Mouse (Mus musculus) olfactory bulb, adult 2 months (tissue): Measurements from ENCODE around the gene Tsacc. TPM values are rescaled to one million over a fixed set of nuclear protein-coding genes. Genes with fewer than 3 reads are reported as not detected.

Experiments
- H3K27ac ChIP-seq: fragments of 200-500 bp; 2 replicates; pipeline ENCODE4 v1.5.1; 2012; ENCODE audit warnings: low read depth, low read length; ENCODE audit not compliant: insufficient read depth
- H3K4me1 ChIP-seq: fragments of 200-500 bp; 2 replicates; pipeline ENCODE4 v1.6.1; 2012; ENCODE audit warnings: low read length; ENCODE audit not compliant: control insufficient read depth, insufficient read depth
- H3K4me3 ChIP-seq: fragments of 200-500 bp; 2 replicates; pipeline ENCODE4 v1.5.1; 2012; ENCODE audit warnings: mild to moderate bottlenecking, low read depth, low read length, moderate library complexity; ENCODE audit not compliant: insufficient read depth
- CTCF ChIP-seq: fragments of 200-500 bp; IDR thresholded peaks from 2 replicates; pipeline ENCODE4 v1.5.1; 2012; ENCODE audit warnings: low read depth, mild to moderate bottlenecking, low read length, moderate library complexity; ENCODE audit not compliant: insufficient read depth
- POLR2A ChIP-seq: fragments of 200-500 bp; IDR thresholded peaks from 2 replicates; pipeline ENCODE4 v1.6.1; 2012; ENCODE audit warnings: mild to moderate bottlenecking, low read depth, low read length, moderate library complexity; ENCODE audit not compliant: insufficient read depth
- WGBS: fragments of 180-500 bp; shearing (Covaris S2); methylation state at CpG from one replicate; pipeline ENCODE4 v1.1.7; 2018; 5-methylcytosine and 5-hydroxymethylcytosine counted together
- polyA plus RNA-seq: library from polyadenylated mRNA; stranded (reverse); fragments of >200 nt; gene quantifications from 2 replicates; pipeline ENCODE4 v1.2.4, GENCODE M21; 2012; ENCODE audit warnings: low replicate concordance; ENCODE audit not compliant: missing spikeins, insufficient read depth, insufficient read length

The Tsacc gene
- polyA plus RNA-seq, result not detected in 2 replicates

- Histone ChIP-seq H3K27ac (peak within 1 kb of the TSS; percentile 93), H3K4me3 (peak within 1 kb of the TSS; percentile 88), H3K4me1 (peaks cover 2% of the 10 kb centered on the region; the same call in 1 of the 2 replicates)
- under 1% methylated on average over 44 of the region's 44 CpGs for WGBS
- TF ChIP-seq CTCF (no peak), POLR2A (peak; percentile 55; the same call in 1 of the 2 replicates)
These were observed at the start of gene Tsacc, which contains the start of gene Cct3 for GRCm38 (mm10) chr3:88296561-88297318. Gene Tsacc, minus strand, starts transcription at chr3:88296999. Gene Cct3, plus strand, starts transcription at chr3:88297116.

- WGBS, result 46% methylated on average over 3 of the region's 3 CpGs
- TF ChIP-seq CTCF (no peak), POLR2A (no peak)
- no peak overlapping the region for H3K27ac ChIP-seq
- no peak overlapping the region for H3K4me3 ChIP-seq
- peaks cover 6% of the 10 kb centered on the region for H3K4me1 ChIP-seq
These were observed 42.2 kb upstream of the Tsacc start for GRCm38 (mm10) chr3:88339006-88339405.

- Histone ChIP-seq H3K27ac (no peak overlapping the region), H3K4me1 (peaks cover 6% of the 10 kb centered on the region), H3K4me3 (no peak overlapping the region)
- TF ChIP-seq POLR2A (no peak), CTCF (no peak)
- WGBS, result 91% methylated on average over 7 of the region's 7 CpGs
These were observed 41.5 kb upstream of the Tsacc start for GRCm38 (mm10) chr3:88338316-88338715.

GRCm38 (mm10) chr3:88337367-88338020 lies 40.7 kb upstream of the Tsacc start:
- no peak for TF ChIP-seq CTCF
- TF ChIP-seq POLR2A, result no peak
- WGBS, result 45% methylated on average over 11 of the region's 11 CpGs
- peaks cover 6% of the 10 kb centered on the region for H3K4me1 ChIP-seq
- no peak overlapping the region for H3K27ac ChIP-seq
- H3K4me3 ChIP-seq, result peak overlapping the region; percentile 30

- Histone ChIP-seq H3K4me3 (peak within 1 kb of the TSS; percentile 92), H3K27ac (peak within 1 kb of the TSS; percentile 97), H3K4me1 (peaks cover 6% of the 10 kb centered on the region)
- under 1% methylated on average over 58 of the region's 66 CpGs for WGBS
- TF ChIP-seq CTCF, result no peak
- peak; percentile 95 for TF ChIP-seq POLR2A
These were observed 39.5 kb upstream of the Tsacc start, which contains the start of the genes Tmem79 and Smg5 for GRCm38 (mm10) chr3:88336058-88337013. Gene Tmem79, minus strand, starts transcription at chr3:88336148. Gene Smg5, plus strand, starts transcription at chr3:88336260.

GRCm38 (mm10) chr3:88335436-88336053 lies 38.7 kb upstream of the Tsacc start:
- under 1% methylated on average over 27 of the region's 27 CpGs for WGBS
- Histone ChIP-seq H3K4me1 (peaks cover 6% of the 10 kb centered on the region), H3K27ac (peak overlapping the region; percentile 97; the same call in 1 of the 2 replicates), H3K4me3 (peak overlapping the region; percentile 92)
- no peak for TF ChIP-seq POLR2A
- no peak for TF ChIP-seq CTCF

GRCm38 (mm10) chr3:88334902-88335435 lies 38.2 kb upstream of the Tsacc start:
- no peak overlapping the region for H3K4me3 ChIP-seq
- no peak overlapping the region for H3K27ac ChIP-seq
- 36% methylated on average over 3 of the region's 3 CpGs for WGBS
- H3K4me1 ChIP-seq, result peaks cover 6% of the 10 kb centered on the region
- TF ChIP-seq CTCF (no peak), POLR2A (no peak)

GRCm38 (mm10) chr3:88334029-88334658 lies 37.3 kb upstream of the Tsacc start:
- H3K4me1 ChIP-seq, result peaks cover 6% of the 10 kb centered on the region
- no peak overlapping the region for H3K4me3 ChIP-seq
- WGBS, result 66% methylated on average over 12 of the region's 12 CpGs
- H3K27ac ChIP-seq, result no peak overlapping the region
- TF ChIP-seq CTCF (no peak), POLR2A (no peak)
